Mouse (Mus musculus) heart, adult 18-20 months (tissue): ENCODE measurements around the gene Cmklr1. TPM values are rescaled to one million over a fixed set of nuclear protein-coding genes. Genes with fewer than 3 reads are reported as not detected.

Experiments
- DNase-seq, 2 experiments: peaks; one replicate each; pipeline ENCODE4 v3.0.0; 2021 to 2022; ENCODE audit warnings: mixed read lengths in 1 of 2
- total RNA-seq, 2 experiments: library from RNA; stranded (reverse); gene quantifications; 2 replicates each; pipeline ENCODE4 v1.2.3; 2021

Gene Cmklr1
- total RNA-seq, 2 experiments from 2014 or later, result 21.3 to 22.3 TPM

DNA sequence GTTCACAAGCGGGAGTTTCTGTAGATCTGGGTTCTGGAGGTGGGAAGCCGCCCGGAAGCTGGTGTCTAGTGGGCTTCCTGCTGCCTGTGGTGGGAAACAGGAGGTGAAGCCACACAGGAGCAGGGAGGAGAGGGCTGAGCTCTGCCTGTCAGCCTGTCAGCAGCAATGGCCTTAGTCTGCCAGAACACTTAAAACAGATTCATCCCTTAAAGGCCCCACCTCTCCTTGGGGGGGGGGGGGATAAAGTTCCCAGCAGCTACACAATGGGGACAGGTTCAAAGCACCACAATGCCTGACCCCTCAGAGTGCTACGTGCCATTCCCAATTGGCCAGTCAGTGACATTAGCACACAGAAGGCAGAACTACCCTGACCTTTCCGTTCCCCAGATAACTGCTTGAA is 2.0 kb upstream of the Cmklr1 start:
- DNase-seq, result no peak

GRCm38 (mm10) chr5:113648647-113649211 is 1.5 kb downstream of the Cmklr1 start:
- DNase-seq, result peak in 1 of 2 experiments; percentile 41

DNA sequence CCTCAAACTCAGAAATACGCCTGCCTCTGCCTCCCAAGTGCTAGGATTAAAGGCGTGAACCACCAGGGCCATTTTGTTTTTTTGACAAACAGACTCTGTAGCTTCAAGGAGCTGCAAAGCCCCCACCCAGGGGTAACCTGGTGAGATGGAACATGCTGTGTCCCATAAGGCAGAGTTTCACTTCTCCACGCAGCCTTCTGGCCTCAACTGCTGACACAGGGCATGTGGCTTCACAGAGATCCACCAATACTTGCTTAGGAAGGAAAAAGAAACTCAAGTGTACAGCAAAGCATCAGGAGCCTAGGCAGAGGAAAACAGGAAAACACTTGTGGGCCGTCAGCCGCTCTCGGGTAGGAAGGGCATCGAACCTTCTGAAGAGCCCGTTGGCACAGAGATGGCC is 3.1 kb downstream of the Cmklr1 start:
- DNase-seq, result peak; percentile 30 to 72

DNA sequence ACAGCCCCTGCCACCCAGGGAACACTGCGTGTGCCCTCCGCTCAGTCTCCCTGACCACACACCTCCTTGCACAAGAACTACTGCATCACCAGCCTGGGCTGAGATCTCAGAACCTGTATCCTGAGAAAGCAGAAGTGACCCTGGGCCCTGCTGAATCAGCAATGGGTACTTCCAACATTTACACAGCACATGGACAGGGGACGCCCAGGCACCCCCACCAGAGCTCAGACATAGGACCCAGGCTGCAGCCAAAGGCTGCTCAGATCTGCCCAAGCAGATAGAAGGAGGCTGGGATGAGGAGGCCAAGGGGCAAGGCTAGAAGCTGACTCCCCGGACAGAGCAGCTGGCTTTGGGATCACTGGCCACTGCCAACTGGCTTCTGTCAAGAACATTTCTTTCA is 5.7 kb downstream of the Cmklr1 start:
- peak; percentile 66 to 80 for DNase-seq

DNA sequence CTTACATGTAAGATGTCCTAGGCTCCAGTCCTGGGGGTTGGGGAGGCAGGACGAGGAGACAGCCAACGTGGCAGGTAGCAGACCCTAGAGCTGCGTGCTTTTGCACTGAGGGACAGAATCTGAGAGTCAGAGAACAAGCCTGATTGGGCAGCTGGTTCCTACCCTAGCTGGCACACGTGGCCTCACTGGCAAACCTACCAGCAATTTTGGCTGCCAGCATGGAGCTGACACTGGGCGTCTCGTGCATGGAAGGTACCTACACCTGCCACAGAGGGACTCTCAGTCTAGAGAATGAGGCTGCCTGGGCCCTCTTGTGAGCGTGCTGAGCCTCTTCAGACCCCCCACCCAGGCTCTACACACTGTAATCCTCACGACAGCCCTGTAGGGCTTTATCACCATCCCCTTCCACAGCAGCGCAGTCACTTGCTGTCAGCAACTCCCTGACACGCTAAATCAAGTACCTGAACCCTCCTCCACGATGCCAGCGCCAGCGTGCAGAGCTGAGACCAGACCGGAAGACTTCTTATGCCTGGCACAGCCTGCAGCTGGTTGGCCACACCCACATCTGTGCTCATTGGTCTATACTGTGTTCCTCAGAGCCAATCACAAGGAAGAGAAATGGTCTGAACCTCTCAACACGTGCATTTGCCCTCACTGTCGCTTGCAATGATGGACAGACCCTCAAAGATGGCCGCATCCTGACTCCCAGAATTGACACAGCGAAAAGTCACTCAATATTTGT is 6.9 kb downstream of the Cmklr1 start:
- no peak for DNase-seq

GRCm38 (mm10) chr5:113641066-113641465 is 9.2 kb downstream of the Cmklr1 start:
- DNase-seq, result no peak

- no peak for DNase-seq
Observed at GRCm38 (mm10) chr5:113639126-113639525, 11.1 kb downstream of the Cmklr1 start.

DNA sequence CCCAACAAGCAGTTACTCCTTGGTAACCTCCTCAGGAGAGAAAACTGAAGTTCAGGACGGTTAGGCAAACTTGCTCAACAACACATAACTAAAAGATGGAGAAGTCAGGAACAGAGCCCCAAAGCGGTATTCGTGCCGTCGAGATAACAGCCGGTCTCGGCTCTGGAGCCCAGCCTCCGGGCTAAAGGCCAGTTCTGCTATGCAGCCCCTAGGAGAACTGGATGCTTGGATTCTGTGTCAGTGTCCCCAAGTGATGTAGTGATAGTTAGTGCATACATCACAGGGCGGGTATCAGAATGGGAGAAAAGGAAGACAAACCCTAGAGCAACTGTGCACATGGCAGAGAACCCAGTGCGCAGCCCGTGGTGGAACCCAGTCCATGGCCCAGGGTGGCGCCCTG is 12.2 kb downstream of the Cmklr1 start:
- no peak for DNase-seq

DNA sequence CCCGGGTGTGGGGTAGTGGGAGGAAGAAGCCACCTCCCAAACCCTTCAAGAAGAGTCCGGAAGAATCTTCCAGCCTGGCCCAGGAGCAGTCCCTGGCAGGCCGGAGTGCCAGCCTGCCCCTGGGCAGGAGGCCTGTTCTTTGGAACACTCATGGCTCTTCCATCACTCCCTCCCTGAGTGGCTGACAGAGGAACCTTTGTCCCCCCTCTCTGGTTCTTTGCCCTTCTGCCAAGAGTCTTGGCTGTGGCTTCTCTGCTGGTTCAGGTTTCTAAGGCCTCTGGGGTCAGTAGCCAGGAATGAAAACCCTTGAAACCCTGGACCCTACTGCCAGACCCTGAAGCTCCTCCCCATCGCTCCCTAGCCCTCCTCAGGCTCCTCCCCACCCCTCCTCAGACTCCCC is 12.6 kb downstream of the Cmklr1 start:
- no peak for DNase-seq

DNA sequence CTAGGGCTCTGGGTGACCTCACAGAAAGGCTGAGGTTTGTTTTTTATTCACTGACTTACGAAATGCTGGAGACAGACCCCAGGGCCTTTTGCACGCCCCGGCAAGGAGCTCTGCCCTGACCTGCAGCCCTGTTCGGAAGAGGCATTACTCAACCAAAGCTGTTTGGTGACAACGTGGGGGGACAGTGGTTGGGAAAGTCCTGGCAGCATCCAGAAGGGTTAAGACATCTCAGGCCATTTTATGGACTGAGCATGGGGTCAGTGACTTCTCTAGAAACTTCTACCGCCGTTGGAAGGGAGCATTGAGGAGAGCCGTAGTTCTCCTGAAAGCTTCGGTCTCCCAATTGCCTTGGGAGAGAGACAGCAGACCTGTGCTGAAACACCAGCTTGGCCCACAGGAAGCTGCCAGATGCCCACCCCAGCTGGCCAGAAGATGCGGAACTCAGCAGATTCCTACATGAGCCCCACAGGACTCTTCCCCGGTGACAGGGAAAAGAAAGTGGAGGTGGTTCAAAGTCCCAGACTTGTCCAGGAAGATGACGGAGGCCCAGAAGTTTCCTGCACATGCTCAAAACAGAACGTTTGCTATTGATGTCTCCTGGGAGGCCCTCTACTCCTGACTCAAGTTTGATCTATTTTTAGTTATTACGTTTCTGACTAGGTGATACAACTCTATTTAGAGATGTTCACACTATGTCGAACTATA is 14.2 kb downstream of the Cmklr1 start:
- DNase-seq, result peak in 1 of 2 experiments; percentile 73

DNA sequence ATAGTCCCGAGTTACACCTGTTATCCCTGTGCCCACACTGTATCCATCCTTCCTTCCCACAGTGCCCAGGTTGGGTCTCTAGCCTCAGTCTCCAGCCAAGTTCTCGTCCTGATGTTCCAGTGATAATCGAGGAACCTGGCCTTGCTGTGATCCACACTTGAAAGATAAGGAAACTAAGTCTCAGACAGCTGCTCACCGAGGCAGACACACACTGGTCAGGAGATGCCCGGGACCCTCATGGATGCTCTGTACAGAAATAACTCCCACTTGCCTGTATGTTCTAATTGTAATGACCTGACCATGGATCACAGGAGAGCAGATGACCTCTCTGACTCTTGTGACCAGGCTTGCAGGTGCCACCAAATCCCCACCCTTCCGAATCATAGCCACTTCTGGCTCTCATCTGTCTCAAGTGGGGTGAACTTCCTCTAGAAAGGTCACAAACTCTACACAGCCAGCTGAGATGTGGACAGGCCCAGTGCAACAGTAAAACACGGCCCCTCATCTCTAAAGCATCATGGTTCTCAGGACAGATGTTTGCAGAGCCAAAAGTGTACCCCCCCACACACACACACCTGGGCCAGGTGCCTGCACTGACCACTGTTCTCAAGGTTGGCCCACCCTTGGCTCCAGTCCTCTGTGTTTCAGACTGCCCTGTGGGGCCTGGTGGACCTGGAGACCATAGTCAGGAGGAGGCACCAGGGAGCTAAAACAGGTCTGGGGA is 15.2 kb downstream of the Cmklr1 start:
- no peak for DNase-seq

- DNase-seq, result peak; percentile 80 to 89
Observed at GRCm38 (mm10) chr5:113634024-113634651, 16.1 kb downstream of the Cmklr1 start.

- DNase-seq, result peak in 1 of 2 experiments; percentile 67
Observed at GRCm38 (mm10) chr5:113633037-113633714, 17.1 kb downstream of the Cmklr1 start.

DNA sequence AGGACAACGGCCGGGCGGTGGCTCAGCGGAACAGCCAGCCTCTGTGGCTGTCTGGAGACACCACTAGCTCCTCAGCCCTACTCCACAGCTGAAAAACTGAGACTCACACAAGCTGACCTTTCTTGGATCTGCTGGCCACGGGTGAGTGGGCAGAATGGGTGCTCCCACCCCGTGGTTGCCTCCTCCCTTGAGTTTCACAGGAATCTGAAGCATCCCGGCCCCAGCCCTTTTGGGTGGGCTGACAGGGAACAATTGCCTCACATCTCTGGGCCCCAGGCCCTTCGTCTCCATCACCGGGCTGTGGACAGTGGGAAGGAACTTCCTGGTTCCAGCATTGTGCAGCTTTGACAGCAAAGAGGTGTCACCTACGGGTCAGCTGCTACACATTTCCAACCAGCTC is 20.1 kb downstream of the Cmklr1 start:
- no peak for DNase-seq

GRCm38 (mm10) chr5:113629248-113629647 is 21.0 kb downstream of the Cmklr1 start:
- no peak for DNase-seq

DNA sequence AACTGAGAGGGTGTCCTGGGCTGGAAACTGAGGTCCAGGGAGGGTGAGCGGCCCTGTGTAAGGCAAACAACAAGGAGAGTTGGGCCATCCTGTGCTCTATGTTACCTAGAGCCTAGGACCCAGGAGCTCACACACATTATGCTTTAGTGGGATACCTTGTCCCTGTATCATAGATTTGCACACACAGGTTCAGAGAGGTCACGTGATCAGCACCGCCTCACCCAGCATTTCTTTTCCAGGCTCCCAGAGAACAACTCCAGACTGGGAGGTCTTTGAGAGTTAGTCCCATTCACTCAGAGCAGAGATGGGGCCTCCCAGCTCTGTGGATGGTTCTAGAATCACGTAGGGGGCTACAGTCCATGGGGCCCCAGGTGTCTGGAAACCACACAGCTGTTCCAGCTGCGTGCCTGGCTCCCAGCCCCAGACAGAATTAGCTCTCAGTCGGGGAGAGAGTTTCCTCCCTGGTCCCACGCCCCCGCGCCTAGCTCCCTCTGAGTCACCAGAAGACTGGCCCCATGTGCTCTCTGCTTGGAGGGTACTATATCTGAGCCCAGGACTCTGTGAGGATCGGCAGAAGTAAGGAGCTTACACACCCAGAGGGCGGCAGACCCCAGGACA is 22.3 kb downstream of the Cmklr1 start:
- DNase-seq, result peak; percentile 70 to 76

GRCm38 (mm10) chr5:113626991-113627390 is 23.2 kb downstream of the Cmklr1 start:
- DNase-seq, result no peak

GRCm38 (mm10) chr5:113626352-113626751 is 23.9 kb downstream of the Cmklr1 start:
- DNase-seq, result no peak

- peak; percentile 68 to 71 for DNase-seq
Observed at GRCm38 (mm10) chr5:113625068-113625467, 25.2 kb downstream of the Cmklr1 start.

DNA sequence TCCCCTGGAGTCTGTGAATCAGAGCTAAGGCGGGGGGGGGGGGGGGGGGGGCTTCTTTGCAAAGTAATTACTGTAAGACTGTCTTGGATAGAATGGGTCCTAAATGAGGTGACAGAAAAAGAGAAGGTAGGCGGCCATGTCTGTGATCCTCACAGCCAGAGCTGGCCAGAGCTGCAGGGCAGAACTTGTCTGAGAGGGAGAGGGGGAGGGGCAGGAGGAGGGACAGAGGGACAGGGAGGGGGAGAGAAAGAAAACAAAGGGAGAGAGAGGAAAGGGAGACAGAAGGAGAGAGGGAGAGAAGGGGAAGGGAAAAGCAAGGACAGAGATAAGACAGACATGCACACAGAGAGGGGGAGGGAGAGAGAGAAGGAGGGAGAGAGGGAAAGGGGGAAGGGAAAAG is 27.2 kb downstream of the Cmklr1 start:
- DNase-seq, result no peak

- DNase-seq, result no peak
Observed at GRCm38 (mm10) chr5:113620999-113621398, 29.2 kb downstream of the Cmklr1 start.
